Mouse (Mus musculus): ENCODE data around the gene Grap2.
A peak's percentile ranks its signal among the peaks of the same experiment; 100 is the strongest.

Grap2 gene

GRCm38 (mm10) chr15:80685603-80685895 lies 113.2 kb downstream of the Grap2 start:
- DNase-seq, result no peak

GRCm38 (mm10) chr15:80688536-80688935 lies 116.1 kb downstream of the Grap2 start:
- DNase-seq, result no peak

DNA sequence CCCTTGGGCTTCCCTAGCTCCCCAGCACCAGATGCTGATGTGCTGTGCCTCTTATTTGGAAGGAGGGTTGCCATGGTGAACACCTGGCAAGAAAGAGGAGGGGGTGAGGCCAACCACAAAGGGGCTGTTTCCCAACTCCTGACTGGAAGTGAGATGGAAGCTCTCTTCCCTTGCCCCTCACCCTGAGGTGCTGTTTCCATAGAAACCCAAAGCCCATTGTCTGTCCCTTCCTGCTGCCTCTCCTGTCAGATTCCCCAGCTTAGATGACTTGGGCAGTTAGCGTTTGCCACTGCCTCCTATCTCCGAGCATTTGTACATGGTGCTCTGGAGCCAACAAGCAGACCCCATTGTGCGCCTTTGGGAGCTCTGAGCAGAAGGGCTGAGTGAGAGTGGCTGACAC lies 121.1 kb downstream of the Grap2 start:
- DNase-seq, result no peak

- DNase-seq, result peak; percentile 73 to 81
Observed at GRCm38 (mm10) chr15:80694125-80694910, 121.9 kb downstream of the Grap2 start.

DNA sequence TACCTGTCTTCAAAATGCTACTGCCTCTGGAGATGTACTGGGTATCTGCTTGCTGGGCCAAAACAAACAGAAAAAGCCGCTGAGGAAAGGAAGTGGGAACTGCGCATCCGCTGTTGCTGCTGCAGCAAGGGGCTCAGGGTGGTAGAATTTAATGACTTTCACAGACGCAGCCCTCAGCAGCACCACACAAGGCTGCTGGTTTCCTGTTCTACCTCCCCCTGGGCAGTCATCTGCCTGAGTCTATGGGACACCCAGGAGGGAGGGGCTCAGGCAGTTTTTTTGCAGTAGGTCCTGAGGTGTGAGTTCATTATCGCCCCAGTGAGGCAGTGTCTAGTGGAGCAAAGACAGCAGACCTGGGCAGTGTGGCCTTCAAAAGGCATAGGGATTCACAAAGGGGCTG lies 125.2 kb downstream of the Grap2 start:
- peak; percentile 79 to 88 for DNase-seq

GRCm38 (mm10) chr15:80701481-80702257 lies 129.3 kb downstream of the Grap2 start:
- DNase-seq, result no peak
